Mouse (Mus musculus): ENCODE data around the gene S1pr2. TPM values are rescaled to one million over a fixed set of nuclear protein-coding genes. Genes with fewer than 3 reads are reported as not detected.
"Not testable (repeated sequence)": the region's sequence is repeated elsewhere in the genome, so short reads cannot be mapped to it uniquely, and the experiment has no call there.

S1pr2 gene
- total RNA-seq, 2 experiments from 2014 or later = 4.5 to 7.8 TPM

DNA sequence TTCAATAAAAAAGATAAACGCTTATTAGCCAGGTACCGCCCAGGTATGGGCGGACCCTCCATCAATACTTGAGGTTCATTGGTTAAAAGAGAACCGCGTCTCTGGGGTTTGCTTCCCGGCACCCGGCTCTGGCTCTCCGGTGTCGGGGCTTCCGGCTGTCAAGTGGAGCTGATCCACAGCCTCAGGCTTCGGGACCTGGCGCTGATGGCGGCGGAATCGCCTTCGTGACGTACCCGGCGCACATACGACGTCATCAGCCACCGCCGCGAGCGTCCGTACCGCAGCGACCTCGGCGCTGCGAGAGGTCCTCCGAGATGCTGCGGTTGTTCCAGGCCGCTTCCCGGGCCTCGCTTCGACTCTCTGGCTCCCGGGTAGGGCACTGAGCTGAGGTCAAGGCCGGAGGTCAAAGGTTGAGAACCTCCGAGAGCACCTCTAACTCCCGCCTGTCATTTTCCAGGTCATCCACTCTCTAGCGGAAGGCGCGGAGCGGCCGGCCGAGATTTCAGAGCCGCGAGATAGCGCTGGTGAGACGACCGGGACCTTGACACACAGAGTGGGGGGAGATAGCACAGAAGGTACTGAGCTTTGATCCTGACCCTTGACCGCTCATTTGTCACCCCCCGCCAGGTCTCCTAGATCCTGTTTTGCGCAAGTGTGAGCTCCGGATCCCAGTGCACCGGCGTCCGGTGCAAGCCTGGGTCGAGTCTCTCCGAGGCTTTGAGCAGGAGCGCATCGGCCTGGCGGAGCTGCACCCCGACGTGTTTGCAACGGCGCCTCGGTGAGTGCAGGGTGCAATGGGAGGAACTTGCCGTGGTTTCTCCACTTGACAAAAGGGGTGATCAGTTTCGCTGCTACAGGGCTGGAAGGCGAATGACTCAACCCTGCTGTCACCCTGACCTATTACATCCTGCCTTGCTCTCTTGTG is 26.3 kb upstream of the S1pr2 start, which contains the start of gene Mrpl4:
TSS of gene Mrpl4 (plus strand) at position 112 of the 925 bp plus-strand sequence.
- intact Hi-C loops (cut with DNase I; ENCODE audit: low total_unique reads) = no loop called here
- DNase-seq = peak; percentile 82

DNA sequence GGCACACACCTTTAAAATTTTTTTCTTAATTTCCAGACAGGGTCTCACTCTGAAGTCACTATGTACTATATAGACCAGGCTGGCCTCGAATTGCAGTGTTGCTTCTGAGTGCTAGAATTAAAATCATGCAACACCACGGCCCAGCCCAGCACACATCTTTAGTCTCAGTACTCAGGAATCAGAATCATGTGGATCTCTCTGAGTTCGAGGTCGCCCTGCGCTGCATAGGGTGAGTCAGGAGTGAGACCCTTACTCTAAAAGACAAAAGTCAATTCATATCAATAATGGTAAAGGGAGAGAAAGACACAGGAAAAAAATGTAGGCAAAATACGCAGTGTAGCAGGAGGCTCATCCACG is 25.7 kb upstream of the S1pr2 start:
- intact Hi-C loops (cut with DNase I; ENCODE audit: low total_unique reads) = no loop called here
- no peak for DNase-seq

DNA sequence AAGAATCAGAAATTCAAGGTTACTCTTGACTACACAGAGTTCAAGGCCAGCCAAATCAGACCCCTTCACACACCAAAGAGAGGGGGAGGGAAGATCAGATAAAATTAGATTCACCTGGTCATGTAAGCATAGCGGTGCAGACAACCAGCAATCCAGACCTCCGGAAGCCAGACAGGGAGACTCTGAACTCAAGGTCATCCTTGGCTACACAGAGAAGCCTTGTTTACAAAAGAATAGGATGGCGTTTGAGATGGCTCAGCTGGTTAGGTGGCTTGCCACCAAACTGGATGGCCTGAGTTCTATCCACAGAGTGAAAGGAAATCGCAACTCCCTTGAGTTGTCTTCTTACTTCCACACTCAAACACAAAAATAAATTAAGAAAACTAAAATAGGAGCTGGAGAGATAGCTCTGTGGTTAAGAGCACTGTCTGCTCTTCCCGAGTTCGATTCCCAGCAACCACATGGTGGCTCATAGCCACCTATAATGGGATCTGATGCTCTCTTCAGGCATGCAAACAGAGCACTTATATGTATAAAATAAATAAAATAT is 25.1 kb upstream of the S1pr2 start:
- intact Hi-C loops (cut with DNase I; ENCODE audit: low total_unique reads) = no loop called here
- no peak for DNase-seq

DNA sequence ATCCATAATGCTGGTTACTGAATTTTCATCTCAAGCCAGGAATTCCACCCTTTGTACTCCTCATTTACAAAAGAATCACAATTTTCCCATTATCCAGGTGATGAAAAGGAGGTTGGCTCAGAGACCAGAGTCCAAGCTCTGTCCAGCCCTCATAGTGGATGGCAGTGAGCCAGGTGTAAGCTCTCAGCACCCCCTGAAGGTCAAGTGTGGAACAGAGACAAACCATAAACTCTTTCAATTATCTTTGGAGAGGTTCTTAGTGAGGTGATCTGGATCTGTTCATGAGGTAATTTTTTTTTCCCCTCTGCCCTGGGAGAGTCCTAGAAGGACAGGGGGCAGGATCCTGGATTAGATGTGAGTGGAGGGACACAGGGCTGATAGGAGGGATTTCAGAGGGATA is 24.2 kb upstream of the S1pr2 start:
- intact Hi-C loops (cut with DNase I; ENCODE audit: low total_unique reads) = no loop called here

DNA sequence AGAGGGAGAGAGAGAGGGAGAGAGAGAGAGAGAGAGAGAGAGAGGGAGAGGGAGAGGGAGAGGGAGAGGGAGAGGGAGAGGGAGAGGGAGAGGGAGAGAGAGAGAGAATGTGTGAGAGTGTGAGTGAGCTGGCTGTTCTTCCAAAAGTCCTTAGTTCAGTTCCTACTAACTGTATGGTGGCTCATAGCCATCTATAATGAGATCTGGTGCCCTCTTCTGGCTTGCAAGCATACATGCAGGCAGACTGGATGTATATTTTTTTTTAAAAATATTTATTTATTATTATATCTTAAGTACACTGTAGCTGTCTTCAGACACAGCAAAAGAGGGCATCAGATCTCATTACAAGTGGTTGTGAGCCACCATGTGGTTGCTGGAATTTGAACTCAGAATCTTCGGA is 21.8 kb upstream of the S1pr2 start:
- DNase-seq; intact Hi-C loops (cut with DNase I; ENCODE audit: low total_unique reads): not testable (repeated sequence)

More for the DNA sequence above, 24.2 kb upstream of the S1pr2 start:
- no peak for DNase-seq

DNA sequence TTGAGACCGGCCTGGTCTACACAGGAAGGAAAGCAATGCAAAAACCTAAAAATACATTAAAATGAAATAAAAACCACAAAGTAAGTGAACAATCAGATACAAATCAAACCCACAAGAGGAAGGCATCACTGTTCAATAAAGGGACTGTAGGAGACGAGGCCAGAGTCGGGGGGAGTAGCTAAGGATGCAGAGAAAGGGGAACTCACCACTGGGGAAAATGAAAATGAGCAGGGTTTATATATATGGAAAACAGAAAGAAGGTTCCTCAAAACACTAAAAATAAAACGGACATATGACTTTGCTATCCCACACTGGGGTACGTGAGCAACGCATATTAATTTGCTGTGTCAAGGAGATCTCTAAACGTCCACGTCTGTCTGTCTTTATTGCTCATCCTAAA is 20.5 kb upstream of the S1pr2 start:
- intact Hi-C loops (cut with DNase I; ENCODE audit: low total_unique reads) = no loop called here
- no peak for DNase-seq

DNA sequence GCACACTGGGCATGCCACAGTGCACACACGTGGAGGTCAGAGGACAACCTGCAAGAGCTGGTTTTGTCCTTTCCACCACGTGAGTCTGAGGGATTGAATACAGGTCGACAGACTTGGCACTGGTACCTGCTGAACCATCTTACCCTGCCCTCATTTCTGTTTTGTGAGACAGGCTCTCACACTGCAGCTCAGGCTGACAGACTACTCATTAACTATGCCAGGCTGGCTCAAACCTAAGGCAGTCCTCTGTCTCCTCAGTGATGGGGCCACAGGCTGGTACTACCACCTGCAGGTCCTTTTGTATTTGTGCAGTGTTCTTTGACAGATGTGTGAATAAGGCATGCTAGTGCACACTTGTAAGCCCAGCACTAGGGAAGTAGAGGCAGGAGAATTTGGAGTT is 18.5 kb upstream of the S1pr2 start:
- intact Hi-C loops (cut with DNase I; ENCODE audit: low total_unique reads) = no loop called here
- no peak for DNase-seq

DNA sequence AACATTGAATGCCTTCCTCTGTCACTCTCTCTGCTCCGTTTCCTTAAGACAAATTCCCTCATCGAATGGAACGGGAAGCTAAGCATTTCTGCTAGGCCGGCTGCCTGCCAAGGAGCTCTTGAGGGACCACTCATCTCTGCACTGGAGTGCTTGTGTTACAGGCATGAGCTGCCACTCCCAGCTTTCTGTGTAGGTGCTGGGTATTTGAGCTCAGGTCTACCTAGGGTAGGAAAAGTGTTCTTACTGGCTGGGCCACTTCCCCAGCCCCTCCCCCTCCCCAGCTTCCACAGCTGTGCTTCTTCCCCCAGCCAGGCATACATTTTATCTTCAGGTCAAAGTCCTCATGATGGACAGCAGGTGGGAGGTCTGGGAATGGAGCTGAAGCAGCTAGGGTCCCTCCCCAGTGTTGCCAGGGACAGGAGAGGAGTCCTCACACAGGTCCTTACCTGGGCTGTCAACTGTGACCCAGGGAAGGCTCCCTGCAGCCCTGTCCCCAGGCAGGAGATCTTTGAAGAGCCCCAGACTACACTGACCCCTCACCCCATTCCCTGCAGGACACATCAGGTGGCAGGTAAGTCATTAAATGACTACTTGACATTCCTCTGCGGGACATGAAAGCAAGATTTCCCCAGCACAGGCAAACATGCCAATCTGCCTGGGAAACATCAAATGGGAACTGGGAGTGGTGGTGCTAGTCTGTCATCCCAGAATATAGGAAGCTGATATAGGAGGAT is 16.8 kb upstream of the S1pr2 start:
- no peak for DNase-seq
- intact Hi-C loops (cut with DNase I; ENCODE audit: low total_unique reads) = loop anchor here (5.0 kb wide), 1 partner anchor 86 kb away; no protein-coding TSS in a partner anchor

DNA sequence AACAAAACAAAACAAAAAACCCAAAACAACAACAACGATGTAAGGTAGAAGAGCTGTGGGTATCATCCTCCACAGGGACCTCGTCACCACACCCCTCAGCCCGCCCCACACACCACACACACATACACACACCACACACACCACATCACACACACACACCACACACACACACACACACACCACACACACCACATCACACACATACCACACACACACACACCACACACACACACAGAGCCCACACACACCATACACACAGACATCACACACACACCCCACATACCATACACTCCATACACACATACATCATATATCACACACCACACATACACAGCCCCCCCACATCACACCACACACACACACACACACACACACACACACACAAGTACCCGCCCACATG is 15.0 kb upstream of the S1pr2 start:
- intact Hi-C loops (cut with DNase I; ENCODE audit: low total_unique reads) = loop anchor here (5.0 kb wide), 1 partner anchor 84 kb away; no protein-coding TSS in a partner anchor
- no peak for DNase-seq

DNA sequence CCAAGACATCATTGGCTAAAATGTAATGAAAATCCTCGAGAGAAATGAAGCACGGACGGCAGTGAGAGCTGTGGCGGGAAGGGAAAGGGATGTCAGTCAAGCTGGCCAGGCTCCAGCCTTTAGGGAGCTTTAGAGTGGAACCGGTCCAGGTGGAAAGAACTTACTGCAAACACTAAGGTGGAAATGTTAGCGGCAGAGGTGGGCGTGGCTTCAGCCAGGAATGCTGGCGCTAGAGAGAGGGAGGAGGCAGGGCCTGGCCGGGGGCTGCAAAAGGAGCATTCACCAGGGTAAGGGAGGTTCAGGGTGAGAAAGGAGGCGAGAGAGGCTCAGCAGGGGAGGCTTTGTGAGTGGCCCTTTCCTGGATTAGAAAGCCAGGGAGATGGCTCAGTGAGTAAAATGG is 14.3 kb upstream of the S1pr2 start:
- DNase-seq = peak; percentile 24
- intact Hi-C loops (cut with DNase I; ENCODE audit: low total_unique reads) = loop anchor here (5.0 kb wide), 1 partner anchor 84 kb away; no protein-coding TSS in a partner anchor

DNA sequence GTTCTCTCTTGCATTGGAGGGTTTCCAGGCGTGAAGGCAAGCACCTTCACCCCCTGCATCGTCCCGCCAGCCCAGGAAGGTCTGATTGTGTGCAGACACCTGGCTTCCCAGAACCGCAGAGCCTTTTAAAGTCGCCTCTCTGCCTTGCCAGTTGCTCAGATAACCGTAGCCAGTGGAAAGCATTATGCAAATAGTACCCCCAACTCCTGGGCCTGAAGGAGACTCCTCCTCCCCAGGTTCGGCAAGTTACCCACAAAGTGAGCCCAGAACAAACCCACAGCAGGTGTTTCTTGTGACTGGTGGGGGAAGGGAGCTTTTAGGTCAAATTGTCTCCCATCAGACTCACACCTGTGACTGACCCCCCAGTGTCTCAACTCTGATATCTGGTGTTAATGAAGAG is 11.4 kb upstream of the S1pr2 start:
- intact Hi-C loops (cut with DNase I; ENCODE audit: low total_unique reads) = no loop called here
- DNase-seq = no peak

DNA sequence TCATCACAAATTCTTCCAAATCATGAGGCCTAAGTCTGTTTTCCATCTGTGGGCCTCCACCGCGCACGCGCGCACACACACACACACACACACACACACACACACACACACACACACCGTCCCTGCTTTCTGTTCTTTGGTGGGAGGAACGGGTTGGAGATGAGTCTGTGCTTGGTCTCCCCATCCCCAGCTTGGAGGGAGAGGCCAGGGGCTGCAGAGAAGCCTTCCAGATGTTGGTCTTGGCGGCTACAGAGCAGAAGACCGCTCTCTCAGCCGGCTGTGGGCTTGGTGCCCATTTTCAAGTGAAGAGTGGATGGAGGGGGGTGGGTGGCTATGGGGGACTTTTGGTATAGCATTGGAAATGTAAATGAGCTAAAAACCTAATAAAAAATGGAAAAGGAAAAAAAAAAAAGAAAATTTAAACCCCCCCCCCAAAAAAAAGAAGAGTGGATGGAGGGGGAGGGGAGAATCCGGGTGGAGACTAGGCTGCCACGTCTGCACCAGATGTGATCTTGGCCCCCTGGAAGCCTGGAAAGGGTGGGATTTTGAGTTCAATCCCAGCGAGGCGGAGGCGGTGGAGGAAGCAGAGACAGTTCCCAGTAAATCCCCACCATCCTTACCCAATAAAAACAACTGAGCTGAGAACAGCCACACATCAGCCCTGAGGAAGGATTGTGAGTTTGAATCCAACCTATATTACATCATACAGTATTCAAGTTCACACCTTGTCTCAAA is 10.5 kb upstream of the S1pr2 start:
- intact Hi-C loops (cut with DNase I; ENCODE audit: low total_unique reads) = no loop called here
- DNase-seq = peak; percentile 70

DNA sequence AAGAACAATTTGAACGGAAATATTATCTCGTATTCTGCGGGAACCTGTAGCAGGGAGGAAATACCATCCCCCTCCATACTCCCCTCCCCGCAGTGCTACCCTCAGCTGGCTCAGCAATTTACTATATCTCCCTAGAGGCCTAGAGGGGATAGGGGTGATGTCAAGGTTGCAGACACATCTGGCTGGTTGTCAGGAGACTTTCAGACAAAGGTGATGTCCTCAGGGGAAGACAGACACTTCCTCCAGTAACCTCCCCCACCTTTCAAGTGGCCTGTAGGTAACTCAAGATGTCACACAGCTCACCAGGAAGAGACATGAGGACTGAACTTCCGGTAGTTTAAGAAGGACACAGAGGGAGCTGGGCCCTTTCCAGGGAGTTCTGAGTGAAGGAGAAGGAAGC is 6.6 kb upstream of the S1pr2 start:
- no peak for DNase-seq
- intact Hi-C loops (cut with DNase I; ENCODE audit: low total_unique reads) = no loop called here

DNA sequence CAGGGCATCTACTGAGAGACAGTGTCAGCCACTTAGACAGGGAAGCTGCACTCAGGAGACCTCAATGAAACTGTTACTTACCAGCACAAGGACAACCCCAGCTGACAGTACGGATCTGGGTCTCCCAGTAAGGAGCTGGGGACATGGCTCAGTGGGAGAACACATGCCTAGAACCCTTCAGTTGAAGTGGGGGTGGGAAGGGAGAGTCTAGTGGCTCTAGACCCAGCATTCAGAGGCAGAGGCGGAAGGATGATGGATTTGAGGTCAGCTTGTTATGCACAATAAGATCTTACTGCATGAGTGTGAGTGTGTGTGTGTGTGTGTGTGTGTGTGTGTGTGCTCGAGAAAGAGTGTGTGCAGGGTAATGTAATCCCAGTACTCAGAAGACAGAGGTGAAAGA is 5.6 kb upstream of the S1pr2 start:
- DNase-seq = no peak
- intact Hi-C loops (cut with DNase I; ENCODE audit: low total_unique reads) = no loop called here

DNA sequence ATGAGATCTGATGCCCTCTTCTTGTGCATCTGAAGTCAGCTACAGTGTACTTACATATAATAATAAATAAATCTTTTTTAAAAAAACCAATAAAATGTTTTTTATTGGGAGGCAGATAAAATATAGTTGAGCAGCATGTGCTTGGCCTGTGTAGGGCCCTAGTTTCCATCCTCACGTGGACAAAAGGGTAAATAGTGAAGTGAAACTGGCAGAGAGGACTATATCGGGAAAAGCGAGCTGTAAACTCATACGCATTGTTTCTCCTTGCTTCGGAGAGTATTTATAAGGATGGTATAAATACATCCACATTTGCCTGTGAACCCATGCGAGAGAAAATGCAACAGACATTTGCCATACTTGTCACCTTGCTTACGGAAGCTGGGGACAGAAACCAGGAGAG is 3.2 kb upstream of the S1pr2 start:
- no peak for DNase-seq
- intact Hi-C loops (cut with DNase I; ENCODE audit: low total_unique reads) = no loop called here

DNA sequence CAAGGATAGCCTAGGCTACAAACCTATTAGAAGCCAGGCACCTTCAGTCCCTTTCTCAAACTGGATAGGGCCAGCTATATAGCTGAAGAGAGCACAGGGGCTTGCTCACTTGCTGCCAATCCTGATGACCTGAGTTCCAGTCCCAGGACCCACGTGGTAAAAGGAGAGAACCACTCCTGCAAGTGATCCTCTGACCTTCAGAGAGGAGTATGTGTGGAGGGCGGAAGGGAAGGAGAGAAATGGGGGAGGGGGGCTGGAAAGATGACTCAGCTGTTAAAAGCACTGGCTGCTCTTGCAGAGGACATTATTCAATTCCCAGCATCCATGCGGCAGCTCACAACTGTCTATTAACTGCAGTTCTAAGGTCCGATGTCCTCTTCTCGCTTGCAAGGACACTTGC is 2.6 kb upstream of the S1pr2 start:
- no peak for DNase-seq
- intact Hi-C loops (cut with DNase I; ENCODE audit: low total_unique reads) = no loop called here

DNA sequence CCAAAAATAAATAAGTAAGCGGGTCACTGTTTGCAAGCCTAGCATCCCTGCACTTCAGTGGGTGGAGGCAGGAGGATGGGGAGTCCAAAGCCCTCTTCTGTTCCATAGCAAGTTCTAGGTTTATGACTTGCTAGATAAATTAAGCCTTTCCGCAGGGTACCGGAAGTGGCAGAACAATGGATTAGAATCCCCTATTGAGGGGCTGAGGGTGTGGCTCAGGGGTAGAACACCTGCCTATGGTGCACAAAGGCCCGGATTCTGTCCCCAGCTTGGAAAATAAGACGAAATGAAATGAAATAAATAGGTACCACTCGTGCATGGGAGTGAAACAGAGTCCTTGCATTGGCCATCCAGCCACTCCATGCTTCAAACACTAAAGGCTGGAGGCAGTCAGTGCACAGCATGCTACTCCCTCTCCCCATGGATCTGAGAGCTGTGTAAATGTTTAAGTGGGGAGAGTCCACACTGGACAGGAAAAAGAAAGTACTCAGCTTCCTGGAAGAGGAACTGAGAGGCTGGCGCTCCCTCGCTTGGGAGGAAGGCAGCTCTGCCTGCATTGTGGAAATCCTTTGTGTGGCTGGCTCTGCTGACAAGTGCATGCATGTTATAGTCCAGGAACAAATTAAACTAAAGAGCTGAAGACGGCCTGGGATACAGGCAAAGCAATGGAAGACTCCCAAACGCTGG is 2.0 kb upstream of the S1pr2 start:
- no peak for DNase-seq
- intact Hi-C loops (cut with DNase I; ENCODE audit: low total_unique reads) = no loop called here

DNA sequence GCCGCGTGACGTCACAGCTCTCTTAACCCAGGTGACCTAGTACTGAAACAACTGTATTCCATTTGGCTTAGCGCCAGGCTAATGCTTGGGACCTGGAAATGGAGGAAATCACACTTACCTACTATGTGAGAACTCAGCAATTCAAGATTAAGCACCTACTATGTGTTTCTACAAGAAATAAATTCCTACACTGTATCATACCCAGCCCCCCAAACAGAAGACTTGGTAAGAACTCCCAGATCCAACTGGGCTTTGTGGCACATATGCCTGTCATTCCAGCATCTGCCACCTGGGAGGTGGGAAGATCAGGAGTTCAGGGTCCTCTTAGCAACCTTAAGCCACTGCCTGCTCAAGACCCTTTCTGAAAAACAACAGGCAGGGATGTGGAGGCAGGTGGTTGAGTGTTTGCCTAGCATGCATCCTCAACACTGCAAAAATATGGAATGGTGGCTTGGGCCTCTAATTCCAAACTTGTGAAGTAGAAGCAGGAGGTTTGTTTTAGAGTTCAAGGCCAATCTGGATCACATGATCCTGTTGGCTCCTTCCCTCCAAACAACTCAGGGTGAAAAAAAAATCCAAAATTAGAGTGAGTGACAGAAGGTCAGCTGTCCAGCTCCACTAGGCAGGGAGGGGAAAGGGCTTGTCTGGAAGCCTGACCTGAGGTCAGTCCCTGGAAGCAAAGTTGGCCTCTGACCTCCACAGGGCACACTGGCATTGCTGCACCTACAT is 544 bp upstream of the S1pr2 start:
- intact Hi-C loops (cut with DNase I; ENCODE audit: low total_unique reads) = no loop called here
- DNase-seq = no peak
